Mouse (Mus musculus): ENCODE data around the gene Csrnp2.
"Not testable (repeated sequence)": the region's sequence is repeated elsewhere in the genome, so short reads cannot be mapped to it uniquely, and the experiment has no call there.

The Csrnp2 gene

DNA sequence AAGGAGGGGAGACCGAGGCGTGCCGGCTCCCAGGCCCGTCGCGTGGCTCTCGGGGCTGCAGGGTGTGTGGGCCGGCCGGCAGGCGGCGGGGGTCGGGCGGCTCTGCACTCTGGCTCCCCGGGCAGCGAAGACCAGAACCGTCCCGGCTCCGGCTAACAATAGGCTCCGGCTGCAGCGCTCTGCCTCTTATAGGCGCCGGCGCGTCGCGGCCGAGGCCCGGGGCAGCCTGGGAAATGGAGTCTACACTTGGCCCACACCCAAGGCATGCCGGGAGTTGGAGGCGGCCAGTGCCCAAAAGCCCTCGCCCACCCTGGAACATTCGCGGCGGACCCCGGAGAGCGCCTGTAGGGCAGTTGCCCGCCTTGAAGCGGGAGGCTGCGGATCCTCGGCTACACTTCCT is at the start of gene Csrnp2:
Gene Csrnp2, minus strand, starts transcription at position 387 of the 400 bp plus-strand sequence.
- peak; percentile 92 for DNase-seq (ENCODE audit: low spot score in 2 of 2)

DNA sequence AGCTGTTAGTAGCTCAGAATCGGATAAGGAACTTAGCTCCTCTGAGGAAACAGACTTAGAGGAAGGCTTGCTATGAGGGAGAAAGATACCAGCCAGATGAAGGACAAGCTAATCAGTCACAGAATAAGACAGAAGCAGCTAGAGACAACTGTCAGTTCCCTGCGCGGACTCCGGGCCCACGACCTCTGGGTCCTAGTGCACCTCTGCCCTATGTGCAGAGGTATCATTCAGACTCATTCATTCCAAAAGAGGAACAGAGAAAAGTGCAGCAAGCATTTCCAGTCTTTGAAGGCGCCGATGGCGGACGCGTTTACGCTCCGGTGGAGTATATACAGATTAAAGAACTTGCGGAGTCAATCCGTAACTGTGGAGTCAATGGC is 48.4 kb upstream of the Csrnp2 start:
- DNase-seq (ENCODE audit: low spot score in 2 of 2) = not testable (repeated sequence)

DNA sequence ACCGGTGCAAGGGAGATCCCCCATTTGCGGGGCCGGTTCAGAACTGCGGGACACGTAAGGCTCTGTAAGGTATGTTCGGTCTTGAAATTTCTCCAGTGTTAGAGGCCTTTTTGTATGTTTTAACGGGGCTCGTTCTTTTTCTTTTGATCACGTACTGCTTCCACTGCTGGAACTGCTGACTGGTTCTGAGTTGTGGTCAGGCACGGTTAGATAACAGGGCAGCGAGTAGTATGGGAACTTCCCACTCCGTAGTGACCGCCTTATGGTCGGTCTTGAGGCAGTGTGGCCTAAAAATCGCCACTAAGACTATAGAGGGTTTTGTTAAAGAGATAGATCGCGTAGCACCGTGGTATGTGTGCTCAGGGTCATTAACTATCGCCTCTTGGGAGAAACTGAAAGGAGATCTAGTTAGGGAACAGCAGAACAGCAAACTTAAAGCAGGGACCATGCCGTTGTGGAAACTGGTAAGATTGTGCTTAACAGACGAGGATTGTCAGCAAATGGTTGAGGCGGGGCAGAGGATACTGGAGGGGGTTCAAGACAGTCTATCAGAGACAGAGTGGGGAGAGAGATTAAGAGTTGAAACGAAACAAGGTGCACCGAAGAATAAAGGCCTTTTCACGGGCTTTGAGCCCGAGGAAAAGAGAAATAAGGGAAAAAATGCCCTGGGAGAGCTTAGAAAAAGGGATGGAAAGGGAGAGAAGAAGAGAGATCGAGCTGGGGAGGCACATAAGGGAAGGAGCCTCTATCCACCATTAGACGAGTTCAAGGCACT is 47.8 kb upstream of the Csrnp2 start:
- DNase-seq (ENCODE audit: low spot score in 2 of 2) = not testable (repeated sequence)

DNA sequence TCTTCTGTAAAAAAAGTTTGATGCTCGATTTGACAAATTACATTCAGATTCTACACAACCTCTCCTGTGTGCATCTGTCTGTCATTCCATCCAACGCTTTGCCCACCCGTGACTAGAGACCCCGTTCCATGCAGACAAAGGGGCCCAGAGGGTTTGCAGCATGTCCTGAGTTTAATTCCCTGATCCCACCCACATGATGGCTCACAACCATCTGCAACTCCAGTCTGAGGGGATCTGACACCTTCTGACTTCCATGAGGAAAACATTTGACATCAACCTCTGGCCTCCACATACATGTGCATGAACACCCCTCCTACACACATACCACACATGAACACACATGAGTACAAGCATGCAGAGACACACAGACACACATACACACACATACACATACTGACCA is 46.1 kb upstream of the Csrnp2 start:
- no peak for DNase-seq (ENCODE audit: low spot score in 2 of 2)

DNA sequence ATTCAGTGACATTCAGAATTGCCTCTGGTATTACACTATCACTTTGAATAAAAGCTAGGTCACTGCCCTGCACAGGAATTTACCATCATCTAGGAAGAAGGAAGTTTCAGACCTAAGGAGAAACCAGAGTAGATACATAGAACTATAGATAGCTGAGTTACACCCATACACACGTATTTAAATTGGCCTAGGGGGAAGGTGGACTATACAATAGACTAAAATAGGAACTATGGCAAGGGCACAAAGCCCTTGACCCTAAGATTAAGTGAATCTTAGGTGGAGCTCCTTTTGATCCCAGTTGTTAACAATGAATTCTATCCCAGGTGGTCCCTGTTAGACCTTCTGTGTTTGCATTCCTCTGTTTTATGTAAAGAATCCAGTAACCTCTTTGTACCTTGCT is 45.7 kb upstream of the Csrnp2 start:
- not testable (repeated sequence) for DNase-seq (ENCODE audit: low spot score in 2 of 2)

DNA sequence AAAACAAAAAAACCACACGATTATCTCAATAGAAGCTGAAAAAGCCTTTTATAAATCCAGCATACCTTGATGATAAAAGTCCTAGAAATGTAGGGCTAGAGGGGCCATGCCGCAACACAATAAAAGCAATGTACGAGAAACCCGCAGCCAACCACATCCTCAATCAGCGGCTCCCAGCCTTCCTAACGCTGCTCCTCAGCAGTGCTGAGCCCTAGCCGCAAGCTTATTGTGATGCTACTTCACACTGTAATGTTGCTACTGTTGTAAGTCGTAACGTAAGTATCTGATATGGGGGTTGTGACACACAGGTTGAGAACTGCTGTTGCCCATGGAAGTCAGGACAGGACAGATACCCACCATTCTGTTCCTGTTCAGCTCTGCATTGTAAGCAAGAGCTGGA is 44.1 kb upstream of the Csrnp2 start:
- no peak for DNase-seq (ENCODE audit: low spot score in 2 of 2)

DNA sequence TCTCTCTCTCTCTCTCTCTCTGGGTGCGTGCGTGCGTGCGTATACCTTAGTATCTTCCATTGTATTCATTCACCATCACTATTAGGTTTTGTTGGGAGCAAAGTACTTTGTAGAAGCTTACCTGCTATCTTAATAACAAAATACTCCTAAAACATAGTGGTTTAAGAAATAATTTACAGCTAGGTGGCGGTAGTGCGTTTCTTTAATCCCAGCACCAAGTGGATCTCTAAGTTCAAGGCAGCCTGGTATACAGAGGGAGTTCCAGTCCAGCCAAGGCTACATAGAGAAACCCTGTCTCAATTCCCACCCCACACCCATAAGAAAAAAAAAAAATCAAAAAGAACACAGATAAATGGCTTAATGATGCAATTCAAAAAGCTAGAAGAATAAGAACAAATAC is 42.6 kb upstream of the Csrnp2 start:
- no peak for DNase-seq (ENCODE audit: low spot score in 2 of 2)

DNA sequence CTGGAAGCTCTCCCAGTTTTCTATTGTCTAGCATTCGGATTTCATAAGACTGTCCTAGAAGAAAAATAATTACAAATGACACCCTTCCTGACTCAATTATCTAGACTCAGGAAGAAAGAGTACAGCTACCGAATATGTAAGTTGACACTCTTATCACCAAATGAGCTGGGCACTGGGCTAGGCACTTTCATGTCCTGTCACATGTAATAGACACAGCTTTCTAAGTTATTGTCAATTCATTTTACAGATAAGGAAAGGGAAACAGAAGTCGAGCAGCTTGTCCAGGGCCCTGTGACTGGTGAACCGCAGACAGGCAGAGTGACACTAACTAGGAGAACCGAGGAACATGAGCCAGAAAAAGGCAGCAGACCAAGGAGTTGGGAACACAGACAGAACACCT is 32.6 kb upstream of the Csrnp2 start:
- no peak for DNase-seq (ENCODE audit: low spot score in 2 of 2)

DNA sequence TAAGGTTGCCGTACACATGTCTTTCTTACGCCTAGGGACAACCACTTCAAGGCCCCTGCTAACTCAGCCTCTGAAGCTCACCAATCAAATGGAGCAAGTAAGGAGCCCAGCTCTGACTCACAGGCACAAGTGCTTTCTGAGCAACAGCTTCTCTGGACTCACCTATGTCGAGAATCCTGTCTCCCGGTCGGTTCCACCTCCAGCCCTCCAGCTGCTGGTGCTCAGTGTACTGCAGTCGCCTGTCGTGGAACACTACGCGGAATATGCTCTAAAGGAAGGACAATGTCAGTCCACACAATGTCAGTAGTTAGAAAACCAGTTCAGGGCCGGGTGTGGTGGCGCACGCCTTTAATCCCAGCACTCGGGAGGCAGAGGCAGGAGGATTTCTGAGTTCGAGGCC is 30.1 kb upstream of the Csrnp2 start:
- DNase-seq (ENCODE audit: low spot score in 2 of 2) = no peak

DNA sequence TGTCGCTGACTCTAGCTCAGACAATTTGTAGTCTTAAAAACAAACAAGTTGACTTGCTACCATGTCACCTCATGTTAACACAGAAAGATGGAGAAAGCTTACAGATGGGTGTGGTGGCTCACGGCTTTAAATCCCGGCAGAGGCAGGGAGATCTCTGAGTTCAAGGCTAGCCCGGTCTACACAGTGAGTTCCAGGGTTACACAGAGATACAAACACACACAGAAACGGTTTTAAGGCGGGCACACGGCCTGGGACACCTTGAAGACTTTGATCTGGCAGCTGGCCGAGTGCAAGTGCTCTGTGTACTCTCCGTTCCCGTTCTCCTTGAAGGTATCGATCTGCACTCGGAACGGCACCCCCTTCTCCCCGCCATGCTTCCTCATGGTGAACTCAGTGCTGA is 25.0 kb upstream of the Csrnp2 start:
- no peak for DNase-seq (ENCODE audit: low spot score in 2 of 2)

DNA sequence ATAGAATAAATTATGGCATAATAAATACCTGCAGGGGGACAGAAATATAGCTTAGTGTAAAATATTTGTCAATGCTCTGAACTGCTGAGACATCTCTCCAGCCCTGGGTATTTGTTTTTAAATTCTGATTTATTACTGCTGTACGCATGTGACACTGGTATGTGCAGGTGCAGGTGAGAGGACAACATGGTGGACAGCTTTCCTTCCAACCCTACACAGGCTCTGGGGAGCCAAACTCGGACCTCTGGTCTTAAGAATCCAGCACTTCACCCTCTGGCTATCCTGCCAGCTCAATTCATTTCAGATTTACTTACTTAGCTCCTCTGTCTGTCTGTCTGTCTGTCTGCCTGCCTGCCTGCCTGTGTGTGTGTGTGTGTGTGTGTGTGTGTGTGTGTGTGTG is 19.8 kb upstream of the Csrnp2 start:
- DNase-seq (ENCODE audit: low spot score in 2 of 2) = no peak

DNA sequence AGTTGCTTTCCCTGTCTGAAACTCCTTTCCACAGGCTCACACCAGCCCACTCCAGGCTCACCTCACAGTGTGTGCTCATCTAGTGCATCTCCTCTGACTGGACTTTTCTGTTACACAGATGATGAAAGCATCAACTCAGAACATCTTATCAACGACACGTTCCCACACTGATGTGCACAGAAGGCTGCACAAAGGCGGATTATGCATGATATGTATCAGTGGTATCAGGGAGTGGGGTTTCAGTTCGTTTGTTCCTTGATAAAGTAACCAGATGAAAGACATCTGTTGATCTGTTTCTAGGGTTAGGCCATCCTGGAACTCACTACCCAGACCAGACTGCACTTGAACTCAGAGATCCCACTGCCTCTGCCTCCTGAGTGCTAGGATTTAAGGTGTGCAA is 18.1 kb upstream of the Csrnp2 start:
- DNase-seq (ENCODE audit: low spot score in 2 of 2) = no peak

DNA sequence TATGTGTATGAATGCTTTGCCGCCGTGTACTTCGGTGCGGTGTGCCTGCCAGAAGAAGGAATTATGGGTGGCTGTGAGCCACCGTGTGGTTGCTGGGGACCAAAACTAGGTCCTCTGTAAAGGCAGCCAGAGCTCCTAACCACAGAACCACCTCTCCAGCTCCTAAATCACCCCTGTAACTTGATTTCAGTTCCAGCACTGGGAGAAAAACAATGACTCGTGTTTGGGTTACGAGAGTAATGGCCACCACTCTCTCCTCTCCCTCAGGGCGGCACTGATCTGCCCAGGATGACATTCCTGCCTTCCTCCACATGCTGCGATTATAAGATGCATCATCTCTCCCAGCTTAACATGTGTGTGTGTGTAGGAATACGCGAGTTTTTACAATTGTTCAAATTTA is 14.8 kb upstream of the Csrnp2 start:
- no peak for DNase-seq (ENCODE audit: low spot score in 2 of 2)

DNA sequence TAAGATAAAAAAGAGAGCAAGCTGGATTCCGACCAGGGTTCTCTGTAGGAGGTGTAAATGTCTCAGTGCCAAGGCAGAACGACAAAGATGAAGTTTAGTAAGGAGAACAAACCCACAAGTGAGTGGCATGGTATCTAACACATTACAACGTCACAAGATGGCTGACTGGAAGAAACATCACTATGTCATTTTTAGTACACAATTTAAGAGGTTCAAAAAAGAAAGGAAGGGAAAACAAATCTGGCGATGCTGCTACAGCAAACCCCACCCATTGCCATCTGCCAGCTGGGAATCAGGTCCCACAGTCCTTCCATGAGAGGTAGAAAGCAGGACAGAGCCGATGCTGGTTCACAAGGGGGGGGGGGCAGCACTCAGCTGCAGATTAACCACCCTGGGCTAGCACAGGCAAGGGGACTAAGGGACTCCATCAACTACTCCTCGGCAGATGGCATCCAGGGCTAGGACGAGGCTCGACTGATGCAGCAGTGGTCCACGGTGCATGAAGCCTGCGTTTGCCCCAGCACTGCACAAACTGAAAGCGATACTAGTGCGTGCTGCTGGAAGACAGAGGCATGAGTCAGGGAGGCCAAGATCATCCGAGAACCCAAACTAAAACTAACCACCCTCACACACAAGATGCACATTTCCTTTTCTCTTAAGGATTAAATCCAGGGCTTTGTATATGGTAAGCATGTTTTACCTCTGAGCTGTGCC is 13.3 kb upstream of the Csrnp2 start:
- no peak for DNase-seq (ENCODE audit: low spot score in 2 of 2)

DNA sequence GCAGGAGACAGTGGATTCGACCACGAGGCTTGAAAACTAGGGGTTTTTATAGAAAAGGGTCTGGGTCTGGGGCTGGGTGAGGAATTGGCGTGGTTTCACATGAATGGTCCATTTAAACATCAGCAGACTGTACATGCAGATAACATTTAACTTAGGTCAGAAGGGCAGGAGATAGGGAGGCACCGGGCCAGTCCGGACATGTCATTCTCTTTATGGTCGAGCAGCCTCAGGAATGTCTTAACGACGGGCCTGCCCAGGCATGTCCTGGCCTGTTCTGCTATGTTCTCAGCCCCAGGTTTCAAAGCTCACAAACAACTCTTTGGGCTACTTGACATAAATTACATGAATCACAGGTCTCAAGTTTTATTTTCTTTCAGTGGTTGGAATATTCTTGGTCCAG is 4.2 kb upstream of the Csrnp2 start:
- DNase-seq (ENCODE audit: low spot score in 2 of 2) = not testable (repeated sequence)

DNA sequence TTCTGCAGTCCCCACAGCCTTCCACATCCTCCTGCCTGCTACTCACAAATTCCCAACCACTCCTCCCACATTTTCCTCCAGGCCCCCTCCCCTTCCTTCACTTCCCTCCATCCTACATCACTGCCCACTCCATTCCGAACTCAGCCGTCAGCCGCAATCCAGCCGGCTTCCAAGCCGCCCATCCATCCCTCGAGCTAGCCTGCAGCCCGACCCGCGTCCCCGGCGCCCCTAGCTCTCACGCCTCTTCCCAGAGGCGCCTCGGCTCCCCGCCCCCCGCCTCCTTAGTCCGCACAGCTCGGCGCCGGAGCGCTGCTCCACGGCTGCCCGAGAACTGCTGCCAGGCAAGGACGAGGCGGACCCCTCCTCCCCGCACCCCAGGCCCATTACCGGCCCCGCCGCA is 641 bp downstream of the Csrnp2 start:
- peak; percentile 48 to 55 for DNase-seq (ENCODE audit: low spot score in 2 of 2)

DNA sequence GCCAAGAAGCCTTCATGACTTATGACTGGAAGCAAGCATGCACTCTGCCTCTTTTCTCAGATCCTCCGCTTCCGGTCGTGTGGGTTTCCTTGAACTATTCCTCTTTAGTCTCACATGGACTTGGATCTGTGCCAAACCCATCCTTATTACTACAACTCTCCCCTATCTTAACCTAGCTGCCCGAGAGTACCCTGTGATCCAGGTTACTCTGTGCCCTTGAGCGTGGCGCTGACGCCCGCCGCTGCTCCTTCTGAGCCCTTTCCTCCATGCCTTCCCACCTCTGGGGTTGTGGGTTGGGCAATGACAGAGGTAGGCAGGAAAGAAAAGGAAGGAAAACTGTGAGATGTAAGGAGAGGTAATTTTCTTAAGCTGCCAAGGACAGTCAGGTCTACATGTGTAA is 3.3 kb downstream of the Csrnp2 start:
- DNase-seq (ENCODE audit: low spot score in 2 of 2) = no peak

DNA sequence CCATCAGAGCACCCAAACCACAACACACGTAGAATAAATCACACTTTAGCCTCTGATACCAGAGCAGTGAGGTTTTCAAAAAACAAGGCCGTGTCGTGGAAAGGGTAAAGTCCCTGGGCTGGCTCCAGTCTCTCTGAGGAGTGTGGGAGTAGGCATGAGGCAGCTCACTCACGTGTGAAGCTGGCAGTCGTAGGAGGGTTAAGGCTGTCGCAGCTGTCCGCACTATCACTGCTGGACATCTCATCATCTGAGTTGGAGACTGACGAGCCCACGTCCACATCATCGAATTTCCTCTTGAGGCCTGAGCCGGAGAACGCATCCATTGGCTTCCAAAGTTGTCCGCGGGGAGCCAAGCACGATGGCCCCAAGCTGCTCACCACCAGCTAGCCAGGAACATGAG is 6.0 kb downstream of the Csrnp2 start:
- no peak for DNase-seq (ENCODE audit: low spot score in 2 of 2)

DNA sequence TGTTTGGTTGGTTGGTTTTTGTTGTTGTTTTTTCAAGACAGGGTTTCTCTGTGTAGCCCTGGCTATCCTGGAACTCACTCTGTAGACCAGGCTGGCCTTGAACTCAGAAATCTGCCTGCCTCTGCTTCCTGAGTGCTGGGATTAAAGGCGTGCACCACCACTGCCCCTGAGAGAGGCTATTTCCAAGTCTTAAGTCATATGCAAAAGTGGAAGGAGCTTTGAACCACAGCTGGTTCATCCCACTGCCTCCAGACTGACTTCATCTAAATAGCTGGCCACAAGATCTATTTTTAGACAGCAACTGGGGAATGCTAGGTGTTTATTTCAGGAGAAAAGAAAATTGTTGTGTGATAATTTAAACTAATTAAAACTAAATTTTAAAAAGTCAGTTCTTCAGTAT is 7.0 kb downstream of the Csrnp2 start:
- DNase-seq (ENCODE audit: low spot score in 2 of 2) = not testable (repeated sequence)

DNA sequence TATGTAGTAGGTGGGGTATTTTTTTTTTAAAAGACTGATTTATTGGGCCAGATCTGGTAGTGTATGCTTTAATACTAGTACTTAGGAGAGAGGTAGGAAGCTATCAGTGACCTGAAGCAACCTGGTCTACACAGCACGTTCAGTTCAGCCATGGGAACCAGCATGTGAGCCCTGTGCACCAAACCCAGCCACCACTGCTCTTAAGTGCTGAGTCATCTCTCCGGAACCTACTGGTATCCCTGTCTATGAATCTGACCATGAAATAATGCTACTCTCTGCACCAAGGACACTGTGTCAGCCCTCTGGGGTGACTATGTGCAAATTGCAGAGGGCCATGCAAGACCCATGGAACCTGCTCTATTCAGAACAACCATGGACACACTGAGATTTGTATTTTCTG is 8.2 kb downstream of the Csrnp2 start:
- no peak for DNase-seq (ENCODE audit: low spot score in 2 of 2)

DNA sequence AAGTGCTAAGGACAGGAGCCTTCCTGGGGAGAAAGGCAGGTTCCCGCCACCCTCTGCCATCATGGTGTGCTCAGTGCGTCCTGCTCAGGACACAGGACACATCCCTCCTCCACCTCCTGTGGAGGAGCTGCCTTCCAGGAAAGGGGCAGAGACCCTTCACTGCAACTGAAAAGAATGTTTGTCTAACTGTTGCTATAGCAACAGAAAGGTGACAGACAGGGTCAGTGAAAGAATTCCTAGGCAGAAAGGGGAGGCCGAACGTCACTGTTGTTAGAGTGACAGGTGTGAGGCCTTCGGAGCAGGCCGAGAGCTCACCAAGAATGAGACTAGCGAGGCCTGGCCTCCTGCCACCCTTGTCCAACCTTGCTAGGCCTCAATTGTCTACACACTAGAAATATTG is 8.8 kb downstream of the Csrnp2 start:
- no peak for DNase-seq (ENCODE audit: low spot score in 2 of 2)

DNA sequence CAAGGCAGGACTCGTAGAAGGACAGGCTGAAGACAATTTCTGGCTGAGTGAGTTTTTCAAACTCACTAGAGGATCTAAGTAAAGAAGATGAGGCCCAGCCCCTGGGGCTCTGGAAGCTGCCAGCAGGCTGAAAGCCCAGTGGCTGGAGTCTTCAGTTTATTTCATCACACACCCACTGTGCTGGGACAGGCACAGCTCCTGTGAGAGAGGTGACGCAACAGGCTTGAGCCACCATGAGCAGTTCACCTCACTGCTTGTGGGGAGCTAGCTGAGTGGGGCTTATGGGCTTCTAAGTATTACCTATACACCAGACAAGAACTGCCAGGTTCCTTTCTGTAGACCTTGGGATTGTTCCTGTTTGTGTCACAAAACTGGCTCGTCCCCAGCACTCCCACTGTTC is 9.7 kb downstream of the Csrnp2 start:
- no peak for DNase-seq (ENCODE audit: low spot score in 2 of 2)

DNA sequence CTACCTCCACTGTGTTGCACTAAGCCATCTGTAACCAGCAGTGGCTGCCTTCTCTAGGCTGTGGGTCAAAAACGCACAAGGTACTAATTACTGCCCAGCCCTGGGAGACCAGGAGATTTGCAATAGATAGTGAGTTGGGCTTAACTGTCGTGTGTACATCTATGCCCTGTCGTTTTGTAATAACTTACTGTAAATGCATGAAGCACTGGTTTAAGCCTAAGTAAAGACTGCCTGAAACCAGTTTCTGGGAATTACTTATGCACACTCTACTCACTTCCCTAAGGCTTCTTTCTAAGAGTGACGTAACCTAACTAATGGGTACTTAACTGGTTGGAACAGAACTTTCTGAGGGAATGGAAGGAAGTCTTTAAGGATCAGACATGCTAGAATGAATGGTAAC is 16.4 kb downstream of the Csrnp2 start:
- DNase-seq (ENCODE audit: low spot score in 2 of 2) = no peak

DNA sequence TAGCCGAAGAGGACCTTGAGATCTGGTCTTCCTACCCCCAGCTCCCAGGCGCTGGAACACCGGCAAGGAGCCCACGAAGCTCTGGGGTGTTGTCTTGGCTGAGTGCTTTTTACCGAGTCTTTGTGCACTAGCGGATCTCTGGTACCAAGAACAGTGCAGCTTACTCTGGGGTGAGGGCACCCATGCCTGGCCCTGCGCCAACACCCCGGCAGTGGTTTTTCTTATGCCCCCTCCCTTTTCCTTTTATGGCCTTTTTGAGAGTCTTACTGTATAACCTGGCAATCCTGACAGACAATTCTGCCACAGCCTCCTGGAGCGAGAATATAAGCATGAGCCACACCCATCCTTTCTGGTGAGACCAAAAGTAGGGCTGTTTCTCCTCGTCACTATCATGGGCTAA is 16.9 kb downstream of the Csrnp2 start:
- DNase-seq (ENCODE audit: low spot score in 2 of 2) = no peak

Measured in right cerebral cortex, adult 2 months (tissue).